Mouse (Mus musculus) urinary bladder, postnatal 10 days (tissue): ENCODE measurements around the gene Tcn2.
"Not testable (repeated sequence)": the region's sequence is repeated elsewhere in the genome, so short reads cannot be mapped to it uniquely, and the experiment has no call there.

Experiments
- DNase-seq: peaks from one replicate; pipeline ENCODE4 v3.0.0; 2022; ENCODE audit warnings: low spot score

Tcn2 gene

DNA sequence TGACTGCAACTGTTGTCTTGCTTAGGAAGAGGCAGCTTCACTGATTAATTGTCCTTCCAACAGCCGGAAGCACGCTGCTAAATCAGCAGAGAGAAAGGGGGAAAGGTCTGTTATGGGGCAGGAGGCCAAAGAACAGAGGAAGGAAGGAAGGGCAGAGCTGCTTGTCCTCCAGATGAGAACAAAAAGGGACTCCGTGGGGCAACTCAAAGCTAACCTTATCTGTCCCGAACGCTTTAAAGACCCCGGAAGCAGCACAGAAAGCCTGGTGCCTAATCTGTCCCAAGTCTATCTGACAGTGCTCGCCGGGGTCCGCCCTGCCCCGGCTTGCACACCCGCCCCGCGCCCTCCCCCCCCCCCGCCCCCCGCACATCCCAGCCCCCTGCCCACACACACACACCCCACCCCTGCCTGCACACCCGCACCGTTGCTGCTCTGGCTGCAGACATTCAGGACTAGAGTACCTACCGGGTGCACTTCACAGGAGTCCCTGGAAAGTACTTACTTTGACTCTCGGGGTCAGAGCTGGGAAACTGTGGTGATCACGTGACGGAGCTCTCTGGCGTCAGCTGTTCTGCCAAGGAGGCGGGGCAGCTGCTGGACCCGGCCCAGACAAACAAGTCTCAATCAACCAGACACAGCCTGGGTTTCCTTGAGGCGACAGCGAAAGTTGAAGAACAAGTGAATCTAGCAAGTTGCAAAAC lies at the start of gene Tcn2:
Gene Tcn2, minus strand, starts transcription at position 649 of the 701 bp plus-strand sequence.
- no peak for DNase-seq

DNA sequence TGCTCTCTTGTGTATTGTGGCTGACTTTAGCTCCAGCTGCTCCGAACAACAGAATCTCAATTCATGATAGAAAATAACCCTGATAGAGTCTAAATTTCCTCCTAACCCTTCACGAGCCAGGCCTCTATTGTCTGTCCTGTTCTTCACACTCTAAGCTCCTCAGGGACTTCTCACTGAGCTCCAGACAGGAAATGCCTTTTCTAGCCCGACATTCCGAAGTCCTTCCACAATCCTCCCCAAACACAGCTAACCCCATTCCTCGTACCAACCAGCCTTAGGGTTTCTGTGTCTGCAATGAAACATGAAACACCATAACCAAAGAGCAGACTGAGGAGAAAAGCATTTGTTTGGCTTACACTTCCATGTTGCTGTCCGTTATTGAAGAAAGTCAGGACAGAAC lies 49.6 kb upstream of the Tcn2 start:
- DNase-seq, result no peak

DNA sequence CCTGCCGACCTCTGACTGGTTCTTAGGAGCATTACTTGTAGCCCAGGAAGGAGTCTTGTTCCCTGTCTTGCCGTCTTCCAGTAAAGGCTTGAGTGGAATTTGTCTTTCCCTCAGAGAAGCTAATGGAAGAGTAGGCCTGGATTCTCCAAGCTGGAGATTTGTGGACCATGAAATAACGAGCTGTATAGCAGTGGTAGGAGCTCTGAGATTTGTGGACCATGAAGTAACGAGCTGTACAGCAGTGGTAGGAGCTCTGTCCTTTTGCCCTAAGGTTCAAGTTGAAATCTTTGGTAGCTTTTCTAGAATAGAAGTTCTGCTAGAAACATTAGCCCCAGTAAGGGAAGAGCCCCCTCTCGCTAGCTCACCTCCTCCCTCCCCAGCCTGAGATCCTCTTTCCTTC lies 46.5 kb upstream of the Tcn2 start:
- DNase-seq, result no peak

DNA sequence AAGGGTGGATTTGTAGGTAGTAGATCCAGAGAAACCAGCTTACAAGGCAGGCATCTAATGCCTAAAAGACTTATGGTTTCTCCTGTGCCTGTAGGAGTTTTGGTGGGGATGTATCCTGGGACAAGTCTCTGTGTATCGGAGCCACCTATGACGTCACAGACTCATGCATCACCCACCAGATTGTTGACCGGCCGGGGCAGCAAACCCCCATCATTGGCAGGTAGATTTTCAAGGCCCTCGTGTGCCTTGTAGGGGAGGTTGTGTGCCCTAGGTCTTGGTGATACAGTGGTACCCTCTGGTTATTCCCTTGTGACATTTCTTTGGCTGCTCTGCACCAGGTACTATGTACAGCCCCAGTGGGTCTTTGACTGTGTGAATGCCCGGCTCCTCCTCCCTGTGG lies 44.7 kb upstream of the Tcn2 start, which contains the start of gene 4930556J24Rik:
Gene 4930556J24Rik, minus strand, starts transcription at position 101 of the 400 bp plus-strand sequence.
- DNase-seq, result no peak

- DNase-seq, result no peak
Observed at GRCm38 (mm10) chr11:3974311-3974710, 42.4 kb upstream of the Tcn2 start.

DNA sequence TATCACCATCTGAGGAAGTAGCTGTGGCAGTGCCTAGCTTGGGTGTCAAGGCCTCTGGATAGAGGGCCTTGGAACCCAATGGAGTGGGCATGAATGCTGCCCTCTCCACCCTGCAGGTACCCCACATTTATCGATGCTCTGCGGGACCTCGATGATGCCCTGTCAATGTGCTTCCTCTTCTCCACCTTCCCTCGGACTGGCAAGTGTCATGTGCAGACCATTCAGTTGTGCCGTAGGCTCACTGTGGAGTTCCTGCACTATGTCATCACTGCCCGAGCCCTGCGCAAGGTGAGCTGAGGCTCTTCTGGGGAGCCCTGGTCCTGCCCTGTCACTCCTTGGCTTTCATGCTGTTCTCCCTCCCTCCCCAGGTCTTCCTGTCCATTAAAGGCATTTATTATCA lies 41.1 kb upstream of the Tcn2 start:
- DNase-seq, result no peak

DNA sequence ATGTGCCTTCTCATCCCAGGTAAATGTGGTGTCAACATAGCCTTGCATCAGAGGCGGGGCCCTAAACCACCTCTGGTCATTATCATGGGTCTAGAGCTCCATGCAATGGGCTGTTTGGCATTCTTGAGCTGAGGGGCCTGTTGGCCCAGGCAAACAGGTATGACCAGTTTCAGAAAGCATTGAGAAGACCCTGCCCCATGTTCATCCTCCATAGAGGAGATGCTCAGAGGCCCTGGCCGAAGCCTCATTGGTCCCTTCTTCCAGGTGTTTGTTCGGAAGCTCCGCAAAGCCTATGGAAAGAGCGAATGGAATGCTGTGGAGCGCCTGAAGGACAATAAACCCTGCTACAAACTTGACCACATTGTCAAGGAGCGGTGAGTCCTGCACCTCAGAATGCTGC lies 38.4 kb upstream of the Tcn2 start:
- DNase-seq, result no peak

DNA sequence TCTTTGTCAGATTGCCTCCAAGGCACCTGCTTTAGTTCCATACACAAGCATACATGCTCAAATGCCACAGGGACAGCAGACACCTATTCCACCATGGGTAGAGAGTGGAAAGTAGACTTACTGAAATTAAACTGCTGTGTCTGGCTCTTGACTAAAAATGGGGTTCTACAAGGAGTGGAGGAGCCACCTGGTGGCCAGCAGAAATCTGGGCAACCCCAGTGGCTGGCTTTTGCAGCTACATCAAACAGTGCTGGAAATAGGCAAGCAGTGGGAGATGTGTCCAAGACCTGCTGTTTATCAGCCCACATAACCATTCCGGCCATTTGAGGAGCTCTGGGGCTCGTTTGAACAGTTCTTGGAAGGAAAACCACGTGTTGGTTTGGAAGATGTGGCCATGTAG lies 37.9 kb upstream of the Tcn2 start:
- DNase-seq, result no peak

GRCm38 (mm10) chr11:3964416-3965172 lies 32.6 kb upstream of the Tcn2 start:
- DNase-seq, result no peak

DNA sequence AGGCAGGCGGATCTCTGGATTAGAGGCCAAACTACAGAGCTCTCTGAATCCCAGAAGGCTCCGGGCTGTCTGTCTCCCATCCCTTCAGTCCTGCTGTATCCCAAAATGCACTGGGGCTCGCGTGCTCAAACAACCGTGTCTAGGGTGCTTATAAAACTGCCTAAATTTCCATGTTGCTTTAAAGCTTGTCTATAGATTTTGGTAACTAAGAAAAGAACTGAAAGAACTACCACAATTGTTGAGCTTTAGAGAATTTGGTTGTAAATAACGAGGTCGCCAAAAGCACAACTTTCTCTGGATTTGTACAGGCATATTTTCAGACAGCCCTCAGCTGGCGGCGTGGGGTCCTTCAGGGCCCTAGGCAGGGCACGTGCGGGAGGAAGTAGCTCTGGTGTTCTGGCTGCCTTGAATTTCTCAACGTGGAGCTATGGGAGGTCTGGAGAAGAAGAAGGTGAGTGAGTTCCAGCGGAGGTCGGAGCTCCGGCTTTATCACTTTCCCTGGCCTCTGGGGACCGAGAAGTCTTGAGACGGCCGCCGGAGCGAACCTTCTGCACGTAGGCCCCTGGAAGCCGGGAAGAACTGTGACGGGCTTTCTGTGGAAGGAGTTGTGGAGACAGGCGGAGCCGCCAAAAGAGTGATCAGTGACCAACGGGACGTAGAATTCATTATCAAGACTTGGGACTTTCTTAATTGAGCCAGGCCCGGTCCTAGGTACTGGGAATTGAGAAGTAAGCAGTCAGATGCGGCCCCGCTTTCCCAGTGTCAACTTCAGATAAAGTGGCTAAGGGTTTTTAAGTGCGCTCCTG lies 31.9 kb upstream of the Tcn2 start, which contains the start of gene Pes1:
Gene Pes1, plus strand, starts transcription at position 366 of the 806 bp plus-strand sequence.
- no peak for DNase-seq

GRCm38 (mm10) chr11:3963155-3963554 lies 31.2 kb upstream of the Tcn2 start:
- DNase-seq, result no peak

DNA sequence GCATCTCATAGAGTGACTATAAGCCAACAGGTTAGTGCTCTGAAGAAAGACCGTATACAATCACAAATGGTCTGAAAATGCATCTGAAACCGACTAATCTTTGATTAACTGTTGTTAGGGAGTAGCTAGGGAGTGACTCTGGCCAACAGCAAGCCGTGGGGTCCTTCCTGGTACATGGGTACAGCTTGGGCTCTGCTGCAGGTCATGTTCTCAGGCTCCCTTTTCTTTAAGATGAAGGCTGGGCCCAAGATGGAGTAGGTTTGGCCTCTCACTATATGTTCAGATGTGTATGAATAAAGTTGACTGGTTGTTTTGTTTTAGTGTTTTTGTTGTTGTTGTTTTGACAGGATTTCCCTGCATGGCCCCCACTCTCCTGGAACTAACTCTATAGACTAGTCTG lies 29.8 kb upstream of the Tcn2 start:
- no peak for DNase-seq

DNA sequence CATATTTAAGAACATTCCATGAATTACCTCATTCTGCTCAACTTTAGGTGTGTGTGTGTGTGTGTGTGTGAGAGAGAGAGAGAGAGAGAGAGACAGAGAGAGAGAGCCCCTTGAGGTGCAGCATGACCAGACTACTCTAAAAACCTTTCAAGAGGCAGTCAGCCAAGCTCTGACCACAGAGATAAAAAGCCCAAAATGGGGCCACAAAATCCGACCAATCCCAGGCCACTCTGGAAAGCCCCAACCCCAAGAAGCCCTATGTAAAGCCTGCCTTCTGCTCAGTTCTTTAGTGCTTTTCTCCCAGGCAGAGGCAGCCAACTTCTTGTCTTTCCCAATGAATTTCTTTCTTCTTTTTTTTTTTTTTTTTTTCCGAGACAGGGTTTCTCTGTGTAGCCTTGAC lies 28.9 kb upstream of the Tcn2 start:
- no peak for DNase-seq

DNA sequence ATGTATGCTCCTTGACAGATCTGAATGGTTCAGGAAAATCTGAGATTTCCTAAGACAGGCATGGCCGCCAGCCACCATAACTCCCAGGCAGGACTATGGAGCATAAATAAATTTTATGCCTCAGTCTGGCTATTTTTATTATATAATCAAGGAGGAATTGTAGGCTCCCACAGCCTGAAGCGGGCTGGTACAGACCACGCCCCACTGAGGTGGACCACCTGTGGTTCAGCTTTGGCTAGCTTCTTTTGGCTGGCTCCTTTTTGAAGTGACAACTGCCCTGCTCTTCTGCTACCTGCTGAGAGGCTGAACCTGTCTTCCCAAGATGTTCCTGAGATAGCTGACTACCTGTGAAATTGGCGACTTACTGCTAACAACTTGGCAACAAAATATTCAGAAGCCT lies 23.4 kb upstream of the Tcn2 start:
- not testable (repeated sequence) for DNase-seq

DNA sequence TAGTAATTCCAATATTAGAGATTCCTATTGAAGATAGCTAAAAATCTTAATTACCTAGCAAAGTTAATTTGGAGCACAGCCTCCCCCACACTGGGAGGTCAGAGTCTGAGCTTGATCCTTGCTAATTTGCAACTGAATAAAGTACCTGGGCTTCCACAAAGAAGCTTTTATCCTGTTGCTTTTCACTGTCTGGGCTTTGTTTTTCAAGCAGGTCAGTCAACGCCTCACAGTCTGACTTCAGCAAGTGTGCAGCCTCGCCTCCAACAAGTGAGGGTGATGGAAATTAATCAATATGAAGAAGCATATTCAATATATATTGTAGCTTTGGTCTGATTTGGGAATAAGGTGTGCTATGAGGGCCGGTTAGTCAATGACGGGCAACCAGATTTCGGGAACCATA lies 22.9 kb upstream of the Tcn2 start:
- DNase-seq, result not testable (repeated sequence)

DNA sequence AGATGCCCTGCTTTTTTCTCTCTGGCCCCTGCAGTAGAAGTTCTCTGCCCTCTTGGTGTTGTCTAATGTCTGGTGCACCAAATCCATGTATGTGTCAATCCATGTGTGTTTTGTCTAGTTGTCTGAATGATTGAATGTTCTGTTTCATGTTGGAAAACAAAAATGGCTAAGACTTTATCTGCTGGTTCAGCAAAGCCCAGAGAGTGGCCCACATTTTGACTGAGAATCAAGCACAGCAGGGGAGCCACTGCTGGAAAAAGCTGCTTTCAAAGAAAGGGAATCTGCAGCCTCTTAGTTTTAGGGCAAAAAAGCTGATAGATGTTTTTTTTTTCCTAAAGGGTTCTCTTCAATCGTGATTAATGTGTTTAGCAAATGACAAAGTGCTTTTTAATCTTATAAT lies 14.4 kb upstream of the Tcn2 start:
- DNase-seq, result no peak

- DNase-seq, result no peak
Observed at GRCm38 (mm10) chr11:3941371-3941770, 9.4 kb upstream of the Tcn2 start.

- DNase-seq, result no peak
Observed at GRCm38 (mm10) chr11:3937321-3937874, 5.4 kb upstream of the Tcn2 start.

DNA sequence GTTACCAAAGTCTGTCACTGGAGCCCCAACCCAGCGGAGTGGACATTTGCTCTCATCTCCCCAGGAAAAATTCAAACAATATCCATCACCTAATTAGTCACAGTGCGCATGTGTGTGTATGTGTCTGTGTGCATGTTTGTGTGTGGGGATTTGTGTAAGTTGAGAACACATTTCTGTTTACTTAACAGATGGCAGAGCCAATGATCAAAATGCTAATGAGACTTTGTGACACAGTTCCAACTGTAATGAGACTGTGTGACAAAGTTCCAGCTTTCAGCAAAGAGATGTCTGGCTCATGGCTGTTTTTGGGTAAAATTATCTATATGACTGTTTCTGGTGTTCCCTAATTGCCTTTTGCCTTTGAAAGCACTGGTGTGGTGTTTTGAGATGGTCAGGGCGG lies 4.4 kb upstream of the Tcn2 start:
- DNase-seq, result no peak

GRCm38 (mm10) chr11:3935135-3935534 lies 3.2 kb upstream of the Tcn2 start:
- no peak for DNase-seq

GRCm38 (mm10) chr11:3933756-3934285 lies 1.9 kb upstream of the Tcn2 start:
- no peak for DNase-seq

DNA sequence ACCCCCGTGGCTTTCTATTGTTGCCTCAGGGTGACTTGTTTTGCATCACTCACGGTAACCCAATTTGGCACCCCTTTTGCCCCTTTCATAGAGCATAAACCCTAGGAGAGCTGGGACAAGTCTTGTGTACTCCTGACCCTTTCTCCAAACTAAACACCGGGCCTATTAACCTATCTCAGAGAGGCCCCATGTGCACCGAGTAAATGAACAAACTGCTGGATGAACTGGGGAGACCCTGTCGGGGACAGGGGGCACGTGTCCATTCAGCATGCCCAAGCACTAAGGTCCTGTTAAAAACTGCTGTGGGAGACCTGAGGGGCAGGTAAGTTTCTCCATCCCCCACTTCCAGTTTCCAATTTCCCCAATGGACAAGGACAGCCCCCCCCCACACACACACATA lies 1.0 kb downstream of the Tcn2 start:
- DNase-seq, result no peak
